Mouse (Mus musculus) regulatory T cell (primary cell): ENCODE results near the gene Phf11d.
"Not testable (repeated sequence)": the region's sequence is repeated elsewhere in the genome, so short reads cannot be mapped to it uniquely, and the experiment has no call there.

Source experiments
- in situ Hi-C: fragments of 300-600 bp; cut with MboI, MseI; formaldehyde crosslinking; loops from one replicate; pipeline ENCODE4 v1.15.1; 2025; ENCODE audit warnings: high pct_unique_total_duplicates

Gene Phf11d

GRCm38 (mm10) chr14:59365244-59365644 is at the start of gene Phf11d:
Gene Phf11d (minus strand): TSS chr14:59365470.
- in situ Hi-C loops, result loop anchor here (10.0 kb wide), 1 partner anchor 910 kb away; no protein-coding TSS in a partner anchor

- in situ Hi-C loops, result not testable (repeated sequence)
Measured at GRCm38 (mm10) chr14:59414979-59415378, 49.7 kb upstream of the Phf11d start.

- in situ Hi-C loops, result no loop called here
Measured at GRCm38 (mm10) chr14:59396999-59397398, 31.7 kb upstream of the Phf11d start.

- in situ Hi-C loops, result no loop called here
Measured at GRCm38 (mm10) chr14:59395281-59395680, 30.0 kb upstream of the Phf11d start, which contains the start of gene Phf11c. Gene Phf11c (minus strand): TSS chr14:59395381.

- in situ Hi-C loops, result not testable (repeated sequence)
Measured at GRCm38 (mm10) chr14:59390181-59390580, 24.9 kb upstream of the Phf11d start.

GRCm38 (mm10) chr14:59389532-59389931 is 24.3 kb upstream of the Phf11d start:
- in situ Hi-C loops, result no loop called here

GRCm38 (mm10) chr14:59370348-59371068 is 5.2 kb upstream of the Phf11d start:
- in situ Hi-C loops, result no loop called here

GRCm38 (mm10) chr14:59366386-59367105 is 1.3 kb upstream of the Phf11d start:
- in situ Hi-C loops, result loop anchor here (10.0 kb wide), 1 partner anchor 908 kb away; no protein-coding TSS in a partner anchor

GRCm38 (mm10) chr14:59341189-59341588 is 24.1 kb downstream of the Phf11d start, which contains the start of gene Phf11b:
Gene Phf11b (minus strand): TSS chr14:59341351.
- in situ Hi-C loops, result not testable (repeated sequence)

GRCm38 (mm10) chr14:59339541-59339940 is 25.7 kb downstream of the Phf11d start:
- in situ Hi-C loops, result loop anchor here (5.0 kb wide), 2 partner anchors 47 to 218 kb away; no protein-coding TSS in a partner anchor

GRCm38 (mm10) chr14:59336056-59336455 is 29.2 kb downstream of the Phf11d start:
- in situ Hi-C loops, result loop anchor here (5.0 kb wide), 2 partner anchors 44 to 221 kb away; no protein-coding TSS in a partner anchor

- in situ Hi-C loops, result not testable (repeated sequence)
Measured at GRCm38 (mm10) chr14:59330499-59330898, 34.8 kb downstream of the Phf11d start.

GRCm38 (mm10) chr14:59319970-59320369 is 45.3 kb downstream of the Phf11d start:
- in situ Hi-C loops, result loop anchor here (5.0 kb wide), 1 partner anchor 48 kb away; no protein-coding TSS in a partner anchor

- in situ Hi-C loops, result loop anchor here (5.0 kb wide), 1 partner anchor 47 kb away; no protein-coding TSS in a partner anchor
Measured at GRCm38 (mm10) chr14:59319036-59319435, 46.2 kb downstream of the Phf11d start.
